Mouse (Mus musculus): ENCODE measurements around the gene Gm43302. TPM values are rescaled to one million over a fixed set of nuclear protein-coding genes. Genes with fewer than 3 reads are reported as not detected.

The Gm43302 gene
- polyA plus RNA-seq (2014; fragmentation: Illumina TruSeq; extraction: RNeasy Lipid Tissue Mini Kit (QIAGEN cat#74804); ENCODE audit: low read depth, low replicate concordance) = 0.87 TPM

GRCm38 (mm10) chr5:105293226-105294165 lies at the start of gene Gm43302, which contains the start of gene Gbp6:
Gene Gm43302, minus strand, starts transcription at chr5:105293695.
Gene Gbp6, minus strand, starts transcription at chr5:105293698.

DNA sequence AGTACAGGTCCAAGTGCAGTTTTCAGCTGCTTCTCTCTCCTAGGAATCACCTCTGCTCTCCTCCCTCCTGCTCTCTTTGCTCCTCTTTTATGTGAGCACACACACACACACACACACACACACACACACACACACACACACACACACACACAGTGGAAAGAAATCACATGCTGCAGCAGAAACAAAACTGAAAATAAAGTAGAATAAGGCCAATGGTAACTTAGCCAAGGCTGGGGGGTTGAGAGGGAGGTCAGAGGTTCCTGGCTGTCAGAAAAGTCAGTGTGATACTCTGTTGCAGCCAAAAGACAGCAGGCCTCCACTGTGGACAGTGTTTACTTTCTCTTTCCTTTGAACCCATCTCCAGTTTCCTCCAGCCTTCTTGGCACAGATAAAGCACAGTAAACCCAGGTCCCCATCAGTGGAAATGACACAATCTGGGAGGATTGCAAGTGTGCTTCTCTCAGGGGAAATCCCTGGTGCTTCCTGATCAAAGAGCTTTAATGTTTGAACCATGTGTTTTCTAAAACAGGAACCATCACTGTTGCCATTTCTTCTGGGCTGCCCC lies 53.9 kb downstream of the Gm43302 start, which contains the start of gene Gbp10:
Gene Gbp10, minus strand, starts transcription at position 51 of the 565 bp plus-strand sequence.

Other genes starting within 250 kb of the Gm43302 start
- 27.3 TPM for gene Gbp9, start 154.2 kb downstream of the Gm43302 start, polyA plus RNA-seq (2014; fragmentation: Illumina TruSeq; extraction: RNeasy Lipid Tissue Mini Kit (QIAGEN cat#74804); ENCODE audit: low read depth, low replicate concordance)
- 1.1 TPM for gene Gbp8, start 154.2 kb downstream of the Gm43302 start, polyA plus RNA-seq (2014; fragmentation: Illumina TruSeq; extraction: RNeasy Lipid Tissue Mini Kit (QIAGEN cat#74804); ENCODE audit: low read depth, low replicate concordance)
- 10.9 TPM for gene Gbp4, start 154.1 kb downstream of the Gm43302 start, polyA plus RNA-seq (2014; fragmentation: Illumina TruSeq; extraction: RNeasy Lipid Tissue Mini Kit (QIAGEN cat#74804); ENCODE audit: low read depth, low replicate concordance)
- gene Gbp10, start 54.2 kb downstream of the Gm43302 start, polyA plus RNA-seq (2014; fragmentation: Illumina TruSeq; extraction: RNeasy Lipid Tissue Mini Kit (QIAGEN cat#74804); ENCODE audit: low read depth, low replicate concordance) = 3.3 TPM
- 52.2 TPM for gene Gbp6, start within 50 bp of the Gm43302 start, polyA plus RNA-seq (2014; fragmentation: Illumina TruSeq; extraction: RNeasy Lipid Tissue Mini Kit (QIAGEN cat#74804); ENCODE audit: low read depth, low replicate concordance)
- gene Lrrc8b, start 122.1 kb upstream of the Gm43302 start, polyA plus RNA-seq (2014; fragmentation: Illumina TruSeq; extraction: RNeasy Lipid Tissue Mini Kit (QIAGEN cat#74804); ENCODE audit: low read depth, low replicate concordance) = 241 TPM
- 28.1 TPM for gene Lrrc8c, start 225.7 kb upstream of the Gm43302 start, polyA plus RNA-seq (2014; fragmentation: Illumina TruSeq; extraction: RNeasy Lipid Tissue Mini Kit (QIAGEN cat#74804); ENCODE audit: low read depth, low replicate concordance)

Measured in adrenal gland, adult 10 weeks (tissue).